Mouse (Mus musculus) neural tube, embryonic 12.5 days (tissue): Measurements from ENCODE around the gene Telo2. TPM values are rescaled to one million over a fixed set of nuclear protein-coding genes. Genes with fewer than 3 reads are reported as not detected.
A peak's percentile ranks its signal among the peaks of the same experiment; 100 is the strongest.

Experiments
- ATAC-seq: fragments of 200-750 bp; cut with Nextera tagmentation; 2 replicates; pipeline ENCODE4 v1.8.0; 2017; ENCODE audit warnings: low read depth, mild to moderate bottlenecking, moderate TSS enrichment, moderate library complexity; ENCODE audit not compliant: low FRiP score
- H3K27ac ChIP-seq: fragments of 300-500 bp; sonication (generic); 2 replicates; pipeline ENCODE4 v1.5.1; 2016
- H3K27me3 ChIP-seq: fragments of 300-500 bp; sonication (generic); replicated peaks from 2 replicates; pipeline ENCODE4 v1.6.1; 2016; ENCODE audit warnings: mild to moderate bottlenecking
- H3K36me3 ChIP-seq: fragments of 300-500 bp; sonication (generic); 2 replicates; pipeline ENCODE4 v1.6.1; 2016; ENCODE audit warnings: mild to moderate bottlenecking
- H3K4me1 ChIP-seq: fragments of 300-500 bp; sonication (generic); 2 replicates; pipeline ENCODE4 v1.6.1; 2016
- H3K4me2 ChIP-seq: fragments of 300-500 bp; sonication (generic); replicated peaks from 2 replicates; pipeline ENCODE4 v1.6.1; 2016; ENCODE audit warnings: mild to moderate bottlenecking
- H3K4me3 ChIP-seq: fragments of 300-500 bp; sonication (generic); 2 replicates; pipeline ENCODE4 v1.5.1; 2016
- H3K9ac ChIP-seq: fragments of 300-500 bp; sonication (generic); 2 replicates; pipeline ENCODE4 v1.6.1; 2016; ENCODE audit warnings: mild to moderate bottlenecking
- H3K9me3 ChIP-seq: fragments of 300-500 bp; sonication (generic); 2 replicates; pipeline ENCODE4 v1.6.1; 2016; ENCODE audit warnings: mild to moderate bottlenecking
- WGBS: fragments of 180-500 bp; shearing (Covaris S2); methylation state at CpG from one replicate; pipeline ENCODE4 v1.1.7; 2016; 5-methylcytosine and 5-hydroxymethylcytosine counted together
- polyA plus RNA-seq: library from polyadenylated mRNA; unstranded; fragments of >200 nt; fragmentation: Nextera tagmentation; extraction: Ambion mirVana; gene quantifications from 2 replicates; pipeline ENCODE4 v1.2.1, GENCODE M21; 2016

Telo2 gene
- polyA plus RNA-seq, 1 experiment from 2014 or later = 43.3 TPM

DNA sequence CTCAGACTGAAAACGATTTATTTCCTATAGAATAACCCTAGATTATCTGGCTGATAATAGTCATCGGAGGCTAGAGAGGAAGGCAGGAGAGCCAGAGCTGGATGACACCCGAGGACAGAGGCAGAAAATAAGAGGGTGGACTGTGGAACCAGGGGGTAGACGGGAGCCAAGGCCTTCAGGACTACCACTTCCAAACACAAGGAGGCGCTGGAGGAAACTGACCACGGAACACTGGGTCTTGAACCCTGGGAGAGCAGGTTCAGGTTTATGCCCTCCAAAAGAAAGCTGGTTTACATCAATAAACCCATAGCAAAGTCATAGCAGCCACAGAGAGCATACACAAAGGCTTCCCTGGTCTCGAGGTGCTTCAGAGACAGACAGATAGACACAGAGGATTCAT, 8.2 kb upstream of the Telo2 start:
- H3K4me2 ChIP-seq = no peak overlapping the region
- no peak overlapping the region for H3K4me3 ChIP-seq
- 0 out of 2 replicates have a peak, but pooled peaks cover 3% of the 10 kb centered on the region for H3K27me3 ChIP-seq
- H3K9me3 ChIP-seq = no peaks in the 10 kb centered on the region
- no peak overlapping the region for H3K9ac ChIP-seq
- WGBS = 31% methylated on average over 7 of the region's 7 CpGs
- no peaks in the 10 kb centered on the region for H3K4me1 ChIP-seq
- ATAC-seq = no peak
- H3K27ac ChIP-seq = no peak overlapping the region
- no peaks in the 10 kb centered on the region for H3K36me3 ChIP-seq

DNA sequence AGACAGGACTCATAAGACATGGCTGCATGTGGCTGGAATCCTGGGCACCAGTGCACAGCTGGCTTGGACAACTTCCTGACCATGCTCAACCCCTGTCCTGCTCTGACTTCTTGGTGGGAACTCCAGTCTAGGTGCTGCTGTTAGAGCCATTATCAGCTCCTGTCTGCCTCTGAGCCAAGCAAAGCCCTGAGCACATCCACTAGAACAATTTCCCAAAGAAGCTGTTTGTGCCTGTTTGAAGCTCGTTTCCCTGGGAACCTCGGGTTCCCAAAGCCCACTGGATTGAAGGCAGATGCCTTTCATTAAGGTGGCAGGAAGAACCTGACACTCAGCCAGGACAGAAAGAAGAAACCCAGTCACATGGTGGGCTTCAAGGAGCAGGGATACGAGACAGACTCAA, 4.6 kb upstream of the Telo2 start, which contains the start of gene Ptx4:
Ptx4 (plus strand) TSS at position 355 of the 400 bp plus-strand sequence.
- H3K27me3 ChIP-seq = no peaks in the 10 kb centered on the region
- H3K9me3 ChIP-seq = no peaks in the 10 kb centered on the region
- no peak within 1 kb of the TSS for H3K4me3 ChIP-seq
- no peak within 1 kb of the TSS for H3K9ac ChIP-seq
- H3K4me2 ChIP-seq = no peak within 1 kb of the TSS
- ATAC-seq = no peak
- 0 out of 2 replicates have a peak, but pooled peaks cover 7% of the 10 kb centered on the region for H3K4me1 ChIP-seq
- no peaks in the 10 kb centered on the region for H3K36me3 ChIP-seq
- WGBS = 44% methylated on average over 3 of the region's 3 CpGs
- H3K27ac ChIP-seq = no peak within 1 kb of the TSS

DNA sequence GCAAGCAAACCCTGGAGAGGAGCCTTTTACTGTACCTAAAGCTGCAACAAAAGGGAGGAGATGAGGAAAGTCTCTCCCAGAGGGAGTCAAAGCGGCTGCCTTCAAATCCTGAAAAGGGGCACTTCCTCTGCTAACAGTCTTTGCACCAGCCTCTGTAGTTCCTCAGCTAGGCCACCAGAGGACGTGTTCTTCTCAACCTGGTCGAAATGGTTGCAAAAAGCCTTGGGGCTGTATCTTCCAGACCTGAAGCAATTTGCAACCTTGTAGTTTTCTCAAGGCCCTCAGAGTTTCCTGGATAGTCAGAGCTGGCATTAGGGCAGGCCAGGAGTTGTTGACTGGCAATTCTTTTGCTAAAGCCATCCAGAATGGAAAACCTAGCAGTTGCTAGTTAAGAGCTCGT, 1.5 kb upstream of the Telo2 start:
- no peak for ATAC-seq
- Histone ChIP-seq H3K4me1 (peaks cover 21% of the 10 kb centered on the region), H3K36me3 (no peaks in the 10 kb centered on the region), H3K27me3 (no peaks in the 10 kb centered on the region), H3K9ac (no peak overlapping the region), H3K4me3 (no peak overlapping the region), H3K27ac (no peak overlapping the region), H3K4me2 (no peak overlapping the region), H3K9me3 (no peaks in the 10 kb centered on the region)
- WGBS = 41% methylated on average over 4 of the region's 4 CpGs

DNA sequence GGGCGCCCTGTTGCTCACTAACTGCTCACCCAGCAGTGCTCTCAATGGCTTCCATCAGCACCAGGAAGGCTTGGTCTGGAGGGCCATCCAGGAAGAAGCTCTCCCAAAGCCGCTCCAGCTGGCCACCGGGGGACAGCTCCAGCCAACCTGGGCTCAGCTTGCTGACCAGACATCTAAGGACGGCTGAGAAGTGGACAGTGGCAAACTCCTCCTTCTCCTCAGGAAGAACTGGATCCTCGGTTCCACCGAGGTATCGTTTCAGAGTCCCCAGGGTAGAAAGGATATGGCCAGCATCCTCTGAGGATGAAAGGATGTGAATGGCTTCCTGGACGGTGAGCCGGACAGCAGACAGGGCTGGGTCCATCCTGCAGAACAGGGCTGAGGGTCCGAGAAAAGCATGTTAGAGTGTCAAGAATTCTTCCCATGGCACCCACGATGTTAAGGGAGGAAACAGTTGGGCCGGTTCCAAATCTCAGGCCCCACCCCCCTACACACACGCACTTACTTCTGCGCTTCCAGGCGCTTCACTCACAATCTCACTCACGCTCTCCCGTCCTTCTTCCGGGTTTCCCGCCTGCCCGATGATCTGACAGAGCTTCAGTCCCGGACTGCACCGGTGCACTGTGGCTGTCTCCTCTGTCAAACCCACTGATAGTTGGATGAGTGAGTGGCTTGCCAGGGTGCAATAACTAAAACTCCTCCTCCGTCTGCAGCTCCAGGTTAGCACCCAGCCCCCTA, 690 bp downstream of the Telo2 start:
- Histone ChIP-seq H3K9ac (peak overlapping the region; percentile 78), H3K4me1 (peaks cover 21% of the 10 kb centered on the region), H3K36me3 (peaks cover 6% of the 10 kb centered on the region), H3K27me3 (no peaks in the 10 kb centered on the region), H3K4me2 (peak overlapping the region; percentile 99), H3K4me3 (peak overlapping the region; percentile 62), H3K27ac (peak overlapping the region; percentile 57), H3K9me3 (no peaks in the 10 kb centered on the region)
- WGBS = 13% methylated on average over 23 of the region's 23 CpGs
- peak; percentile 78 for ATAC-seq

DNA sequence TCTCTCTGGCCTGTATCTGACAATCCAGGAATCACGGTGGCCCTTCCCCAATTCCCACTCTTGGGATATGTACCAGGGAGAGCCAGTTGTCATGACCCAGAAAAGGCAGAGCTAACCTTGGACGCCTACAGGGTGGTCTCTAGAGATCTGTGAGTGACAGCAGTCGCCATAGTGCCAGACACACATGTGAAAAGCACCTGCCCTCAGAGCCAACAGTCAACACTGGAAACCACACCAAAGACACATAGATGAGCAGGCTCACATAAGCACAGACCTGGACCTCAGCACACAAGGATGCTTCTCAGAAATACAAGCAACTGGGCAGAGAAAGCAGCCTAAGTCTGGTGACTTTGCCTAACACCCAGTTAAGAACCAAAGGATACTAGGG, 3.4 kb downstream of the Telo2 start:
- no peak overlapping the region for H3K27ac ChIP-seq
- no peak for ATAC-seq
- peaks cover 21% of the 10 kb centered on the region for H3K4me1 ChIP-seq
- WGBS = 85% methylated on average over 3 of the region's 3 CpGs
- H3K4me2 ChIP-seq = no peak overlapping the region
- H3K9me3 ChIP-seq = no peaks in the 10 kb centered on the region
- H3K36me3 ChIP-seq = peaks cover 28% of the 10 kb centered on the region
- no peaks in the 10 kb centered on the region for H3K27me3 ChIP-seq
- no peak overlapping the region for H3K9ac ChIP-seq
- no peak overlapping the region for H3K4me3 ChIP-seq

DNA sequence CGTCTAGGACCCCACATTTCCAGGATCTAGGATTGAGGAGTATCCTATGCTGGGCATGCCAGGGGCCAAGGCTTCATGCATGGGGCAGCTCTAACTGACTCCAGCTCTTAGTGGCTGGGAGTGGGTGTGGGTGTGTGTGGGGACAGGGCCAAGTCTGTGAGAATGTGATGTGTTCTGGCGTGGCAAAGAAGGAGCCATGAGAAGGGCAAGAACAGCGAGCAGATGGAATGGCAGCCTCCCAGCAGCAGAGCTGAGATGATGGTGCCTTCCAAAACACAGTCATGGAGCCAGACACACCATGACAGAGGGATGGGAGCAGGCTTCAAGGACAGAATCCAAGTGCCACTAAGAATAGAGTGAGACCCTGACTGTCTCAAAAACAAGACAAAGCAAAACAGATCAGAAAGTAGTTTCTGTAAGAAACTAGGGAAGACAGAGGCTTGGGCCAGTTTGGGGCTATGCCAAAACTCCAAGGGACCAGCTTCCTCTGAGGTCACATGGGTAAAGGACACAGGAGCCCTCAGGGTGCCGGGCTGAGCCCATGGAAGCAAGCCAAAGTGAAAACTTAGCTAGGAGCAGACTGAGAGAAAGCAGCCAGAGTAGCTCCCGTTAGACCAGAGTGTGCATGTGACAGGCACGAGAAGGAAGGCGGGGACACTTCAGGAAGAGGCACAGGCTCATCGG, 3.9 kb downstream of the Telo2 start:
- no peak for ATAC-seq
- Histone ChIP-seq H3K4me3 (no peak overlapping the region), H3K4me2 (no peak overlapping the region), H3K27ac (no peak overlapping the region), H3K4me1 (peaks cover 21% of the 10 kb centered on the region), H3K27me3 (no peaks in the 10 kb centered on the region), H3K9me3 (no peaks in the 10 kb centered on the region), H3K9ac (no peak overlapping the region), H3K36me3 (peaks cover 33% of the 10 kb centered on the region)
- WGBS = 88% methylated on average over 8 of the region's 8 CpGs

DNA sequence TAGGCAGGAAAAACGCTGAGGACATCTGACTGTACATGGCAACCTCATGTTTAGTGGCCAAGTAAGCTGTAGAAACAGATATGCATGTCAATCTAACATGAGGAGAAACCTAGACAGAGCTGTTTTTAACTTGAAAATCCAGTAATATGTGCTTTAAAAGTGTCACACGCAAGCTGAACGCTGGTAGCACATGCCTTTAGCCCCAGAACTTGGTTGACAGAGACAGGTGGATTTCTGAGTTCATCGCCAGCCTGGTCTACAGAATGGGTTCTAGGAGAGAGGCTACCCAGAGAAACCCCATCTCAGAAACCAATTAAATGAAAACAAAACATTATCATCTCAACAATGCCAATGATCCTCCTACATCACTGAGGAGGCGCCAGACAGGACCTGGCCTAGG, 4.5 kb downstream of the Telo2 start:
- H3K9ac ChIP-seq = no peak overlapping the region

DNA sequence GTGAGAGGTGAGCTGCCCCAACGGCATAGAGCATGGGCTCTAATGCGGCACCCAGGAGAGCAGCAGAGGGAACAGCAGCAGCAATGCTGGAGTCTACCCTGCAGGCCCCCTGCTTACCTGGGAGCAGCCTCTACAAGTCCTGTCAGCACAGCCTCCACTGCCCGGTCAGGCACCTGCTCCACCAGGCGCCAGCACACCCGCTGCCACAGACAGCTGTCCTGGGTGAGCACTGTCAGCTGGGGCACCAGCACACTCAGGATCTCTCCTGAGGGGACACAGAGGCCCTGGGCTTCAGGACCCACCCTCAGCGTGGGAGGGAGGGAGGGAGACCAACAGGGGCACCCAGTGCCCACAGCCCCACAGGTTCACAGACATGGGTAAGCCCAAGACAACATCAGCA, 5.2 kb downstream of the Telo2 start:
- Histone ChIP-seq H3K9ac (no peak overlapping the region), H3K9me3 (no peaks in the 10 kb centered on the region), H3K27ac (no peak overlapping the region), H3K4me1 (peaks cover 15% of the 10 kb centered on the region), H3K36me3 (peaks cover 46% of the 10 kb centered on the region), H3K4me3 (no peak overlapping the region), H3K4me2 (no peak overlapping the region), H3K27me3 (no peaks in the 10 kb centered on the region)
- 94% methylated on average over 6 of the region's 6 CpGs for WGBS
- ATAC-seq = no peak

More for the DNA sequence above, 4.5 kb downstream of the Telo2 start:
- H3K9me3 ChIP-seq = no peaks in the 10 kb centered on the region
- H3K4me3 ChIP-seq = no peak overlapping the region
- peaks cover 40% of the 10 kb centered on the region for H3K36me3 ChIP-seq
- H3K27ac ChIP-seq = no peak overlapping the region
- ATAC-seq = no peak
- no peak overlapping the region for H3K4me2 ChIP-seq
- H3K27me3 ChIP-seq = no peaks in the 10 kb centered on the region
- 89% methylated on average over 5 of the region's 5 CpGs for WGBS
- H3K4me1 ChIP-seq = peaks cover 18% of the 10 kb centered on the region

DNA sequence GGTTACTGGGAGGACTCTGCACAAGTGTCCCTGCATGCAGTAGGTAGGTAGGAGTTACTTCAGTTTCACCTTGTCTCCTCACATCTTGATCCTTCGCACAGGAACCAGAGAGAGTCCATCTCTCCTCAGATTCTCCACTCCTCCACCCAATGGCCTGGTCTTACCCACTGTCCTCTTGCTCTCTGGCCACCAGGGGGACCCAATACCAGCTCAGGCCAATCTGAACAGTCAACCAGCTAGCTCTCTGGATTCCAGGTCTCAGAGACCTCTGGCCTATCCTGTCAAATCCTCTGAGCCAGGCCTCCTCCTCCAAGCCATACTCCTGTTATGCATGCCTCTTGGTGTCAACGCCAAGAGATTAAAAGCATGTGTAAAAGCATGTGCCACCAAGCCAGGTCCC, 6.2 kb downstream of the Telo2 start:
- no peak overlapping the region for H3K4me2 ChIP-seq
- WGBS = 89% methylated on average over 2 of the region's 2 CpGs
- H3K27ac ChIP-seq = no peak overlapping the region
- peaks cover 5% of the 10 kb centered on the region for H3K4me1 ChIP-seq
- H3K27me3 ChIP-seq = no peaks in the 10 kb centered on the region
- H3K9me3 ChIP-seq = no peaks in the 10 kb centered on the region
- H3K36me3 ChIP-seq = peaks cover 56% of the 10 kb centered on the region
- H3K9ac ChIP-seq = no peak overlapping the region
- no peak for ATAC-seq
- no peak overlapping the region for H3K4me3 ChIP-seq

DNA sequence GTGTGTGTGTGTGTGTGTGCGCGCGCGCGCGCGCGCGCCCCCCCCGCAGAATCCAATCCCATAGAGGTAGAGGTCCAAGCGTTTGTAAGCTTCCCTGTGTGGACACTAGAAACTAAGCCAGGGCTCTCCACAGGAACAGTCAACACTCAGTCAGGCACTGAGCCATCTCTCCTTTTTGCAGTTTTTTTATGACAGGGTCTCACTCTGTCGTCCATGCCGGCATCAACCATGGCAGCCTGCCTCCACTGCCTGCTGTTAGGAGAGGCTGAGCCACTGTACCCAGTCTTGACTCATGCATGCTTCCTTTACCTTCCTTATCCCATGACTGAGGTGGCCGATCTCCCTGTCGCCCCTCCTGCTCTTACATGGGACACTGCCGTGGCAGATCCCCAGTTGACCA, 8.0 kb downstream of the Telo2 start:
- 93% methylated on average over 16 of the region's 16 CpGs for WGBS
- no peak for ATAC-seq
- no peak overlapping the region for H3K9ac ChIP-seq
- H3K27ac ChIP-seq = no peak overlapping the region
- H3K4me3 ChIP-seq = no peak overlapping the region
- no peaks in the 10 kb centered on the region for H3K27me3 ChIP-seq
- no peak overlapping the region for H3K4me2 ChIP-seq
- H3K9me3 ChIP-seq = no peaks in the 10 kb centered on the region
- no peaks in the 10 kb centered on the region for H3K4me1 ChIP-seq
- H3K36me3 ChIP-seq = peaks cover 74% of the 10 kb centered on the region

DNA sequence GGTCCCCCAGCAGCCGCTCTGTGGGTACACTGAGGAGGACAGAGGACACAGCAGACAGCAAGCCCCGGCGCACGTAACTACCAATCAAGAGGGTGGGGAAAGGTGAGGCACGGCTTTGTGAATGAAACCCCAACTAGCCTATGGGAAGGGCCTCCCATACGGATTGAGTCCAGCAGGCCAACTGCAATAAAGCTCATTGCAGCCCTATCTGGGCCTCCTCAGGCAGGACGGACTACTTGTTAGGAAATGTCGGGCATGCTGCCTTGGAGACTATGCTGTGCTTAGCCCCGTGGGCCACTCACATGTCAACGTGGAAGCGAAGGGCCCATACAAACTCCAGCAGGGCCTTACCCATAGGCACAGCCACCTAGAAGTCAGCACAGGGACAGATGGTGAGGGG, 14.4 kb downstream of the Telo2 start:
- ATAC-seq = no peak
- peaks cover 89% of the 10 kb centered on the region for H3K36me3 ChIP-seq
- WGBS = 95% methylated on average over 11 of the region's 11 CpGs

DNA sequence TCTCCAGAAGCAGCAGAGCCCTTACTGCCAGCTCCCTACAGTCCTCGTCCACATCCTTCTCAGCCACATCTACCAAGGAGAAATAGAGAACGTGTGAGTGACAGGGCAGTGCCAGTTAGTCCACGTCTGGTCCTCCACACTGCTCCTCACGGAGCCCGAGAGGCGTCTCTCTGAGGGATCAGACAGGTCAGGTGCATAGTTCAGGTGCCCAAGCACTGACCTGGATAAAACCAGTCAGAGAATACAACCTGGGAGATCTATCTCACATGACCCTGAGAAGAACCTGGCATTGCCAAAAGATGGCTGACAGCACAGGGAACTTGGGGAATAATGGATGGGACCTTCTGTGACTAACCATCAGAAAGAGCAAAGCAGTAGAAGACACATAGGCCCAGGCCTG, 15.7 kb downstream of the Telo2 start:
- H3K4me1 ChIP-seq = no peaks in the 10 kb centered on the region
- H3K27me3 ChIP-seq = no peaks in the 10 kb centered on the region
- no peak overlapping the region for H3K4me2 ChIP-seq
- peaks cover 76% of the 10 kb centered on the region for H3K36me3 ChIP-seq
- H3K27ac ChIP-seq = no peak overlapping the region
- 92% methylated on average over 6 of the region's 6 CpGs for WGBS
- H3K4me3 ChIP-seq = no peak overlapping the region
- ATAC-seq = no peak
- no peaks in the 10 kb centered on the region for H3K9me3 ChIP-seq
- no peak overlapping the region for H3K9ac ChIP-seq

More for the DNA sequence above, 14.4 kb downstream of the Telo2 start:
- H3K27me3 ChIP-seq = no peaks in the 10 kb centered on the region
- no peak overlapping the region for H3K9ac ChIP-seq
- H3K9me3 ChIP-seq = no peaks in the 10 kb centered on the region
- H3K4me1 ChIP-seq = no peaks in the 10 kb centered on the region
- no peak overlapping the region for H3K4me3 ChIP-seq
- H3K27ac ChIP-seq = no peak overlapping the region
- H3K4me2 ChIP-seq = no peak overlapping the region

DNA sequence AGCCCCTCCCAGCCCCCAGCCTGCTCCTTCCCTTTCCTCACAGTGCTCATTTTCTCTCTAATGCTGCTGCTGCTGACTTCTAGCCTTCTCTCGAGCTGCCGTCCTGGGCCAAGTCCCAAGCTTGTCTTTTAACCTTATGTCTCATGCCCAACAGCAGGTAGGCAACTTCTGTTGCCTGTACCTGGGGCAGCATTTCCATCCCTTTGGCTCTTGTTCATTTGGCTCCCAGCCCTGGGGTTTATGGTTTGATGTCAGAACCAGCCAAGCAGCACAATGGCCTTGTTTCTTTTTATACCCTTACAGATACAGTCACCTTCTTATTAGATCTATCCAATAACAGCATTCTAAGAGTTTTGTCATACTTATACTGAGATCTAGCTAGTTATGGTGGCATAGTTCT, 19.5 kb downstream of the Telo2 start:
- no peak overlapping the region for H3K4me2 ChIP-seq
- no peak for ATAC-seq
- no peaks in the 10 kb centered on the region for H3K27me3 ChIP-seq
- H3K9me3 ChIP-seq = no peaks in the 10 kb centered on the region
- no peaks in the 10 kb centered on the region for H3K4me1 ChIP-seq
- 94% methylated on average over 2 of the region's 2 CpGs for WGBS
- H3K4me3 ChIP-seq = no peak overlapping the region
- no peak overlapping the region for H3K9ac ChIP-seq
- H3K27ac ChIP-seq = no peak overlapping the region
- peaks cover 63% of the 10 kb centered on the region for H3K36me3 ChIP-seq
